Mouse (Mus musculus) retina, embryonic 14.5 days (tissue): ENCODE data around the gene Cit.
"Not testable (repeated sequence)": the region's sequence is repeated elsewhere in the genome, so short reads cannot be mapped to it uniquely, and the experiment has no call there.

Experiments used
- DNase-seq: peaks from one replicate; pipeline ENCODE4 v3.0.0-alpha.2; 2015; ENCODE audit warnings: low spot score

The Cit gene

DNA sequence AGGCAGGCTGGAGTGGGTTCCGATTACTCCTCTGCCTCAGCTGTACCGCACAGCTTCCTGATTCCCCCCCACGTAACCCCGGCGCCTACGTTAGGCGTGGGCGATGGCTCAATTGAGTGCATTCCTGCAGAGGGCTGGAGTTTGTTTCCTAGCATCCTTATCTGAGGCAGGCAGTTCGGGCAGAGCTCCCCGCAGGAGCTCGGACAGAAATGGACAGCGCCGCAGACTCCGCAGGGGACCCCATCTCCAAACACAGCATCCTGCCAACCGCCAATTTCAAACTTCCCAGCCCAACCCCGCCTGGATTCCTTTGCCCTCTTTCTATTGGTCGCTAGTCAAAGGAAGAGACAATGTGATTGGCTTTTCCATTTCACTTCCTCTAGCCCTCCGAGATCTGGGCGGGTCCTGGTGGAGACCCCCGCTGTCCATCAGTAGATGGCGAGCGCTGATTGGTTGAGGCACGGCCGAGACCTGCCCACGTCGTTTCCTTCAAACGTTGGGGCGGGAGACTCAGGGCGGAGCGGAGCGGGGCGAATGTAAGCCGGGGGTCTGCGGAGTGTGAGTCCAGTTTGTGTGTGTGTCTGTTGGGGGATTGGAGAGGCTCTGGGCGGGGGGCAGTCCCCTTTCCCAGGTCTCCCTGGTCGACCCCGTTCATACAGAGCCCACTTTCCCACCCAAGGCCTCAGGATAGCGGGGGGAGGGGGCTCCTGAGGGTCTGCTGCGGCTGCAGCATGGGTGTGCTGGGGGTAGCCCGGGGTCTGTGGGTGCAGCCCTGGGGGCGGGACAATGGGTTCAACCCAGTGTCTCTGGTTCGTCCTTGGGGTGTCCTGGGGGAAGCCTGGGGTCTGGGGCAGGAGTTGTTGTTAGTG is at the start of gene Cit:
Gene Cit (plus strand): TSS at position 513 of the 869 bp plus-strand sequence.
- DNase-seq: peak; percentile 98

DNA sequence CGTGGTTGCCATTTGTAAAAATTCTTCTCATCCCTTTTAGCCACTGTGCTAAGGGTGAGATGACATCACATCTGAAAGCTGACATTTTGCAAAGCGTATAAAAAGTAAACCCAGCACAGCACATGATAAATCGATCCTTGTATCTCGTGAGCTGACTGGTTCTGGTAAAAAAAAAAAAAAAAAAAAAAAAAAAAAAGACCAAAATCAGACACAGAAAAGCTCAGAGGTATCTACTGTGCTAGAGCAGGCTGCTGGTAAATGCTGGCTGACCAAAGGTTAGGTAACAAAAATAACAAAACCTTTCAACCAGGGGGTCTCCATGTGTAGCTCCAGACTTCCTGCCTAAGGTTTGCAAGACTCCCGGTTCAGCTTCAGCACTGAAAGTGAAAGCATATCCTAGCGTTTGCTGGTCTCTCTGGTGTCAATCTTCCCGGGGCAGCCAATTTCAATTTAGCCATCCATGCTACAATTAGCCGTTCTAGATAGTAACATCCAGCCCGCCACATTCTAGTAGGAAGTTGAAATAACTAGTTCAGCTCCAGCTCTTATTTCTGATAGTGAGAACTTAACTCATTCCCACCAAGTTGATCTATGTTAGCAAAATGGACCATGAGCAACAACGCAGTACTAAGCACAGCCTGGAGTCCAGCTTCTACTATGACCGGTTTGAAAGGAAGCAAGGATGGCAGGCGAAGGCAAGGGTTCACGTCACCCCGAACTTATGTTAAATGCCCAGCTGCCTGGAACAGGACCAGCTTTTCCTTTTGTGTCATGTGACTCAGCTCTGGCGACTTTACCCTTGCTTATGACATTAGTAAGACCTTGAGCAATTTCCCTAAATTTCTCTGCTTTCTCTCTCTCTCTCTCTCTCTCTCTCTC is 45.8 kb upstream of the Cit start:
- no peak for DNase-seq

DNA sequence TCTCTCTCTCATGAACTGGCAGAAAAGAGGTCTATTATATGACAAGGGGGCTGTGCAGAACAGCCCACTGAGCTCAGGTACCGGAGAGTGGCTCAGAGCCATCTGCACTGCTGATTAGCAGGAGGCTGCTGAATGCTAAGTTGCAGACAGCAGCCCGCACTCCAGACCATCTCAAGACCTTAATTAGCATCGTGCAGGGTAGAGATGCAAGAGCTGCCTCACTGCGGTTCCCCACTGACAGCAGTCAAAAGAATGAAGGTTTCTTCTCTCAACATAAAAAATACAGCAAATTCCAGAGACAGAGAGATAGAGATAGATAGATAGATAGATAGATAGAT is 45.2 kb upstream of the Cit start:
- DNase-seq: no peak

DNA sequence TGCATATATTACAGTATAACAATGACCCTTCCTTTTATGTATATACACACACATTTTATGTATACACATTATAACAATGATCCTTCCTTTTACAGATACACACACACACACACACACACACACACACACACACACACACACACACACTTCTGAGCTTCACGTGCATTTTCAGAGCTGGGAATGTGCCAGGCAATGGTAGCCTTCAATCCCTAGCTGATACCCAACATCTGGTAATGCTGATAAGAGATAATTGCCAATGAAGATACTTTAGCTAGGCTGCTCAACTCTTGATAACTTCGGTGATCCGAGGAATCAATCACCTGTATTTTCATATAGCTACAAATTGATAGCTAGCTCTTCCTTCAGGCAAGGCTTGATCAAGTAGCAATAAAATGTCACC is 32.8 kb upstream of the Cit start:
- no peak for DNase-seq

DNA sequence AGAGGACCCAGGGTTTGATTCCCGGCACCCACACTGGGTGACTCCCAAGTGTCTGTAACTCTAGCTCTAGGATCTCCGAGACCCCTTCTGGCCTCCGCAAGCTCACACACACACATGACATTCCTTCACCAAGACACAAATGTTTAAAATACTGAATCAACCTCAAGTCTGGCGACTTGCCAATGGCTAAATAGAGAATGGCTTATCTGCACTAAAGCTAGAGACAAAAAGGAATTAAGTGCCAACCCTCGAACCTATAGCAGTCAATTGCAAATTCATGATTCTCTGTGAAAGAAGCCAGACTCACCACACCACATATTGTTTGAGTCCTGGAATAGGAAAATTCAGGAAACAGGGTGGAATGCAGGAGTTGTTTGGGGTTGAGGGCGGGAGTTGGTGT is 28.1 kb upstream of the Cit start:
- no peak for DNase-seq

DNA sequence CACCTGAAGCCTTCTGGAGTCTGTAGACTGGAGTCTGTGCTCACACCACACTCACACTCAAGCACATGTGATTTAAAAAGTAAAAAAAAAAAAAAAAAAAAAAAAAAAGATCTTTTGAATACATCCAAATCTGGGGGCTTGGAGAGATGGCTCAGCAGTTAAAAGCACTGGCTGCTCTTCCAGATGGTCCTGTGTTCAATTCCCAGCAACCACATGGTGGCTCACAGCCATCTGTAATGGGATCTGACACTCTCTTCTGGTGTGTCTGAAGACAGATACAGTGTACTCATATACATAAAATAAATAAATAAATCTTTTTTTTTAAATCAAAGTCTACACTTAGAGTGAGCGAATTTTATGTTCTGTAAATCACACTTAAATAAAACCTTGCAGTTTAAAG is 27.4 kb upstream of the Cit start:
- DNase-seq: not testable (repeated sequence)

DNA sequence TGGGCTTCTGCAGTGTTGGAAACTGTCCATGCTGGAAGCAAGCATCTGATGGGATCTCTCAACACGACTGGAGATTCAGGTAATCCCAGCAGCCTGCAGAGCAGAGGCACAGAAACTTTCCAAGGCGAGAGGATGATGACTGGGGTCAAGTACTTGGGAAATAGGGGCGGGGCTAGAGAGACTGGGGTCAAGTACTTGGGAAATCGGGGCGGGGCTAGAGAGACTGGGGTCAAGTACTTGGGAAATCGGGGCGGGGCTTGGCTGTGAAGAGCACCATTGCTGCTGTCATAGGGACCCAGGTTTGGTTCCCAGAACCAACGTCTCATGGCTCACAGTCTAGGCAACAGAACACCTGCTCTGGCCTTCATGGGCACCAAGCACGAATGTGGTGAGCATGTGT is 25.1 kb upstream of the Cit start:
- no peak for DNase-seq

DNA sequence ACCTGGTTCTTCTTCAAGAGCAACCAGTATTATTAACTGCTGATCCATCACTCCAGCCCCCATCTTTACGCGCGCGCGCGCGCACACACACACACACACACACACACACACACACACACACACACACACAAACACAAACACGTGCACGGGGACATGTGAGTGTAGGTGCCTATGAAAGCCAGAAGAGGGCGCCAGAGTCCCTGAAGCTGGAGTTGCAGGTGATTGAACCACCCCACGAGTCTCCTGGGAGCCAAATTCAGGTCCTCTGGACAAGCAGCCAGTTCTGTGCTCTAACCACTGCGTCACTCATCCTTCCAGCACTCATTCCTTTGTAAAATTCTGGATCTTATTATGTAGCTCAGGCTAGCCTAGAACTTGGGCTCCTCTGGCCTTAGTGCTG is 23.9 kb upstream of the Cit start:
- no peak for DNase-seq

DNA sequence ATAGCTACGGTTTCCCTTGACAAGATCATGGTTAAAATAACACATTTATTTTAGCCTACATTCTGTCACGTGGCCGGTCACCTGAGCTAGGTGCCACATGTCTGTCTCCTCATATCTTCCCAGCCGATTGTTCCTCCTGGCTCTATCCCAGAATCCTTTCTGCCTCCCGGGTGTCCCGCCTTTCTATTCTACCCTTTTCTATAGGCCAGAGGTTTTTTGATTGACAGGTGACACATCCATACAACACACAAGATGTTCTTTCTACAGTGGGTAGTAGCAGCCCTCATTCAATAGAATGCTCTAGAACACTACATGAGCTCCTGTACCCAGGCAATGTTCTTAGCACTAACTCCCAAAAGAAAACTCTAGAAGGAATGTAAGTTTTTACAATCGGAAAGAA is 23.2 kb upstream of the Cit start:
- no peak for DNase-seq

DNA sequence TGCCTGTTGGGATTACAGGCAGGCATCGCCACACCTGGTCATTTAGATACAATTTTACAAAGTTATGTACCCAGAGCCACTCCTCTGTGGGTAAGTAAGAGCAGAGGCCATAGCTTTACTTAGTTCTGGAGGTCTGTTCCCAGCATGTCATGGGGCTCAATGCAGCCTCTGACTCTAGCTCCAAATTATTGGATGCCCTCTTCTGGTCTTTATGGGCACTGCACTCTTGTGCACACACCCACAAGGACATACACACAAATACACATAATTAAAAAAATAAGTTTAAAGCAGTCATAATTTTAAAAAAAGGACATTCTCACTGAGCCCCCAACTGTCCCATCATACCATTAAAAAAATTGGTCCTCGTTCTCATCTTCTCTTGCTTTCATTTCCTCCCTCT is 12.3 kb upstream of the Cit start:
- DNase-seq: no peak

DNA sequence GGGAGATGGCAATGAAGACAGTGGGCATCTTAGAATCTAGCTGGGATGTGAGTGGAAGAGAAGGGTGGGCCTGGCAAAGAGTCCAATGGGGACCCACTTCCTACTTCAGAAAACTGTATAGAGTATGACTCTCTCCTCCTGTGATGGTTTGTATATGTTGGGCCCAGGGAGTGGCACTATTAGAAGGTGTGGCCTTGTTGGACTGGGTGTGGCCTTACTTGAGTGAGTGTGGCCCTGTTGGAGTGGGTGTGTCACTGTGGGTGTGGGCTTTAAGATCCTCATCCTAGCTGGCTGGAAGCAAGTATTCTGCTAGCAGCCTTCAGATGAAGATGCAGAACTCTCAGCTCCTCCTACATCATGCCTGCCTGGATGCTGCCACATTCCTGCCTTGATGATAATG is 11.3 kb upstream of the Cit start:
- not testable (repeated sequence) for DNase-seq

DNA sequence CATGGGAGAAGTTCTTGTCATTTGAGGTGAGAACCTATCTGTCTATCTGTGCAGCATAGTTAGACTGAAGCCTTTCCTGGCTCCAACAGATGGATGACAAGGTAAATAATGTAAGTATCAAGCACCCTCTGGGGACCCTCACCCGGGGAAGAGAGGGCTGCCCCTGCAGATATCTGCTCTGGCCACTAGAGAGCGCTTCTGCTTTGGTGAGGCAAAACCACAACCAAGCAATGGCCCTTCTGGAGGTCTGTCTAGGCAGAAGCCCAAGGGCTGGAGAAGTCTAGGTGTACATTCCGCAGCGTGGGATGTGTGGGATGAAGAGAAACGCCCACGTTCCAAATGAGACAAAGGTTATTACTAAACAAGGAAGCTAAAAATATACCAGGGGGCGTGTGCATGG is 9.8 kb upstream of the Cit start:
- DNase-seq: no peak

DNA sequence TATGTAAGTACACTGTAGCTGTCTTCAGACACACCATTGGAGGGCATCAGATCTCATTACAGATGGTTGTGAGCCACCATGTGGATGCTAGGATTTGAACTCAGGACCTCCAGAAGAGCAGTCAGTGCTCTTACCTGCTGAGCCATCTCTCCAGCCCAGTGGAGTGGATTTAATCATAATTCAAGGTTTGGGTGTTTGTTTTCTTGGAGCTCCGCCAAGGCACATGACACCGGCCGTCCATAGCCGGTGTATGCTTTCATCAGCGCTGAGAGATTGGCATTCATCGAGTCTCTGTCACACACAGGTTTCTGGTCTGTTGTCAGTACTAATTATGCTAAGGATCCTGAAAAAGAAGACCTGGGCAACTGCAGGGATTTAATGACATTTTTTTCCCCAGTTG is 7.0 kb upstream of the Cit start:
- no peak for DNase-seq

DNA sequence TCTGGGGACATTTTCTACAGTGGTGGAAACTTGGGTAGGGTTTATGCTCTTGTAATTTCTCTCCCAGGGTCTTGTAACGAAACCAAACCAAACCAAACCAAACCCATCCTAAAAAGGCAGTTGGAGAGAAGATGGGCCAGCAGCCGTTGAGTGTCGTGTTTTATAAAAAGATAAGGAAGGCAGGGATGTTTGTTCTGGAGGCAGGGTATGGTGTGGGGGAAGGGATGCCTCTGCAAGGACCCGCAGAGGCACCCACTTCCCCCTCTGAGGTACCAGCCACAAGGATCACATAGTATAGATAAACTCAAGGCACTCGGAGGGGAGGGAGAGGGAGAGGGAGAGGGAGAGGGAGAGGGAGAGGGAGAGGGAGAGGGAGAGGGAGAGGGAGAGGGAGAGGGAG is 4.6 kb upstream of the Cit start:
- no peak for DNase-seq

DNA sequence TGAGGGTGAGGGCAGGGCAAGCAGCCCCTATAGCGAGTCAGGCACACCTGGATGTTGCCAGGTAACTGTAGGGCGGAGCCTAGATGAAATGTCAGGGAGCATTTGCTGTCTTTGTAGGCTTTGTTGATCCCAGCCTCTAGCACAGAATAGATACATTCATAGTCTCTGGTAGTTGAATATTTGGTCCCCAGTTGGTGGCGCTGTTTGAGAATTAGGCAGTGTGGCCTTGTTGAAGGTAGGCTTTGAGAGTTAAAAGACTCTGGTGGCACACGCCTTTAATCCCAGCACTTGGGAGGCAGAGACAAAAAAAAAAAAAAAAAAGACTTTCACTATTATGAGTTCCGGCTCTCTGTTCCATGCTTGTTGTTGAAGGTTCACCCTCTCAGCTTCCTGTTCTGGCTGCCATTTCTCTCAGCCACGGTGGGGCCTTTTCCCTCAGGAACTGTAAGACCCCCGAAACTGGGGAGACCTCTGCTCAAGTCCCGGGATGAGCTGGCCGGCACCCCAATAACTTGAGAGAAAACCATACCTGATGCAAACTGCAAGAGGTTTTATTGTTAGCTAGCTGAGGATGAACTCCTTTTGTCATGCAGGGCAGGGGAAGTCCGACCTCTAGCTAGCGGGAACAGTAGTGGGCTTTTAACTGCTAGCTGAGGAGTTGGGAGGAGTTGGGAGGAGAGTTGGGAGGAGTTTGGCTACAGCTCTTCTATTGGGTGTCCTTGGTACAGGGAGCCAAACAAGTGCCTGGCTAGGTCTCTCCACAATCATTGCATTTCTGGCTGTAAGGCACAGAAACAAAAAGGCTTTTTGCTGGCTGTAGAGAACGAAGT is 3.9 kb upstream of the Cit start:
- DNase-seq: no peak

DNA sequence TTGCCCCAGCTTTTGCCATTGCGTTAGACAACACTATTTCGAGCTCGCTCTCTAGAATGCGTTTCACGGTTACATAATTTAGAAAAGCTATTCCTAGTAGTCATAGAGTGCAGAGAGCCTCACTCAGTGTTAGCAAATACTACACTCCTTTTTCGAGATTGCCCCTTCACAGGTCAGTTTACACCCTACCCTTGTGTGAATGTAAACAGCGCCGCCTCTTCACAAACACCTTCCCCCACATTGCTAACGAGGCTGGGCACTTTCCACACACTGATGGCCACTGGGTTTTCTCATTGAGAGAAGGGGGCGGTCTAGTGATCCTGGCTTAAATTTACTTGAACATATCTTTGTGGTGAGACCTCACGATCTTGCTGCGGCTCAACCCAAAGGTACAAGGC is 711 bp upstream of the Cit start:
- DNase-seq: no peak

DNA sequence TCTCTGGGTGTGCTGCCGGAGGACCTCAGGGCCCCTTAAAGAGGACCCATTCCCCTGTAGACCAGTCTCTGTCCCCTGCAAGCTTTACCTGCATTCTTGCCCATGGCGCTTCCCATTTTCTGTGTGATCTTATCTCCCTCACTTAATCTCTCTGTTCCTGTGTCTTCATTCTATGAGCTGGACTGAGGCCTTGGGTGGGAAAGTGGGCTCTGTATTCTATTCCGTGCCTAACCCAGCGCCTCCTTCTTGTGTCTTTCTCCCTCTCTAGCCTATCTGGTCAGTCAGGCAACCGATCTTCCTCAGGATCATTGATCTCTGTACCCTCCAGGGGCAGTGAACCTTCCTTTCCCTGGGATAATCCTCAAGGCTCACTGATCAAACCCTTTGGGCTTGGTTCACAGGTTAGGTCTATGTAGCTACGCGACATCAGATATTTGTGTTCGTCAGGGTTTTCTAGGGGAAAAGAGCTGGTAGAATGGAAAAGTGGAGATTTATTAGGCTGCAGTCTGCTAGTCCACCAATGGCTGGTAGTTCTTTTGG is 627 bp downstream of the Cit start:
- DNase-seq: no peak

DNA sequence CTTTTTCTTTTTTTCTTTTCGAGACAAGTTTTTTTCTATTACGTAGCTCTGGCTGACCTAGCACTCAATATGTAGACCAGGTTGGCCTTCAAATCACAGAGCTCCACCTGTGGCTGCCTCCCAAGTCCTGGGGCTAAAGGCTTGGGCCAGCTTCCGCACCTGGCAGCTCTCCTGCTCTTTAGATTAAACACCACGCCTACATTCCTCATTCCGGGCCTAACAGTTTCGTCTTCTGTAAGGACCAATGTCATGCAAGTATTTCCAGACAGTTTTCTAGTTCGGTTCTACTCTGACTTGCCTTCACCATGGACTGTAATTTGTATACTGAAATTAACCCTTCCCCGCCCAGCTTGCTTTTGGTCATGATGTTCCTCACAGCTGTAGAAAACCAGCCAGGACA is 2.1 kb downstream of the Cit start:
- no peak for DNase-seq

DNA sequence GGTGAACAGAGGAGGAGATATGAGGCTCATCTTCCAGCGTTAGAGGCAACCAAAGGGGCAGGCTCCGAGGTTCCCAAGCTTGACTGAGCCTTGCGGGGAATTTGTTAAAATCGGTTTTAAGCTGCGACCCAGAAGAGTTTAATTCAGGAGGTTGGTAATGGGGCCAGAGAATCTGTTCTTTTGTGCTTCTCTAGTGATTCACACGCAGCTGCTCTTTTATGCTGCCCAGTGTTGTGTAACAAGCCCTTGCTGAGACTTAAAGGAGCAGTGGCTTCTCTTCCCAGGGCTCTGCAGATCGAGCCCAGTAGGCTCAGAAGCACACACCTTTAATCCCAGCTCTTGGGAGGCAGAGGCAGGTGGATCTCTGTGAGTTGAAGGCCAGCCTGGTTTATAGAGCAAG is 3.4 kb downstream of the Cit start:
- no peak for DNase-seq

DNA sequence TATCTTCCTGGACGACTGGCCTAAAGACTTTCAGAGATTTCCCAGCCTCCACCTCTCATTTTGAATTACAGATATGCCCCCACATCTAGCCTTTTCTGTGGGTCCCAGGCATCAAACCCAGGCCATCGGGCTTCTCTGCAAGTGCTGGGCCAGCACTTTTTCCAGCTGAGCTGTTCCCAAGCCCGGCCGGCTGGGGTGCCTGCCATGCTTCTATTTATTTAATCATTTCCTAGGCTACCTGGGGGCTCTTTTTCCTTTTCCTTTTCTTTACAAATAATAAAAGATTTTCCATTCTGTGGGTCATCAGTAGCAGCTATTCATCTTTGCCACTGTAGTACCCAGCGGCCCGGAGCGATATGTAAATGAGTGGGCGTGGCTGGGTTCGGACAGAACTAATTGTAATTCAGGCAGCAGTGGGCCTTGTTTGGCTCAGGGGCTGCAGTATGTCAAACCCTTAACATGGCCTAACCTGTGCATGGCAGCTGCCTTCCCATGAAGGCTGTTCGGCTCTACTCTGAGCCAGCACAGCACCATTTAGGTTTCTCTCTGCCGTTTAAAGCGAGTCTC is 4.3 kb downstream of the Cit start:
- no peak for DNase-seq

DNA sequence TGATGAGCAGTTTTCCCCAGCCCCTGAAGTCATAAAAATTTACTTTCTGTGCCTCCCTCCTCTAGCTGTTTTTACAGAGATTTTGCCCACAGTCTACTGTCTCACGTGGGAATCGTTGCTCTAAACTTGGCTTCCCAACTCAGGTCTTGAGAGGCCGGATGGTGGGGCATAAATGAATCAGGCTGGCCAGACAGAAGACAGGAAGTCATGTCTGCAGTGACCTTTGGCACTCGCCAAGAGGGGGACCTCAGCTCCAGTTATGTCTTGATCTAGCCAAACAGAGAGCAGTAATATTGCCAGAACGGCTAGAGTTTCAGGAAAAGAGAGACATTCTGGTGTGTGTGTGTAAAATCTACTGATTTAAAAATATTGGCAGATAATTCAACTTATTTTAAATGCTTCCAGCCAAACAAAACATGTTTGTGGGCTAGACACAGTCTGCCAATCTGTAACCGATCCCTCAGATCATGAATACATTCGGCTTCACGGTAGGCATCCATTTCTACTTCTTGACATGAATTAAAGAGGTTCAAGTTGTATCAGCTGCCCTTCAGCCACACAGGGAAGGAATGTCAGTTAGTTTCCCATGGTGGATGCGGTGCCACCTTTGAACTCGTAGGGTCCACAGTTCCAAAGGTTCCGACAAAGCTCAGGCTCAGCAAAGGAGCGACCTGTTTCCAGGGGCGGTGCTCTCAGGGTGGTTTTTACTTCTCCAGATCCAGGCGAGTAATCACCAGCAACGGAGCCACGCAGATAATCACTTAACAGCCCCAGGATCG is 5.4 kb downstream of the Cit start:
- DNase-seq: no peak
